Mouse (Mus musculus): ENCODE data around the gene Selenom. TPM values are rescaled to one million over a fixed set of nuclear protein-coding genes. Genes with fewer than 3 reads are reported as not detected.

The Selenom gene
- total and polyA plus RNA-seq, 3 experiments, result 4.1 to 33.0 (median 7.1) TPM

DNA sequence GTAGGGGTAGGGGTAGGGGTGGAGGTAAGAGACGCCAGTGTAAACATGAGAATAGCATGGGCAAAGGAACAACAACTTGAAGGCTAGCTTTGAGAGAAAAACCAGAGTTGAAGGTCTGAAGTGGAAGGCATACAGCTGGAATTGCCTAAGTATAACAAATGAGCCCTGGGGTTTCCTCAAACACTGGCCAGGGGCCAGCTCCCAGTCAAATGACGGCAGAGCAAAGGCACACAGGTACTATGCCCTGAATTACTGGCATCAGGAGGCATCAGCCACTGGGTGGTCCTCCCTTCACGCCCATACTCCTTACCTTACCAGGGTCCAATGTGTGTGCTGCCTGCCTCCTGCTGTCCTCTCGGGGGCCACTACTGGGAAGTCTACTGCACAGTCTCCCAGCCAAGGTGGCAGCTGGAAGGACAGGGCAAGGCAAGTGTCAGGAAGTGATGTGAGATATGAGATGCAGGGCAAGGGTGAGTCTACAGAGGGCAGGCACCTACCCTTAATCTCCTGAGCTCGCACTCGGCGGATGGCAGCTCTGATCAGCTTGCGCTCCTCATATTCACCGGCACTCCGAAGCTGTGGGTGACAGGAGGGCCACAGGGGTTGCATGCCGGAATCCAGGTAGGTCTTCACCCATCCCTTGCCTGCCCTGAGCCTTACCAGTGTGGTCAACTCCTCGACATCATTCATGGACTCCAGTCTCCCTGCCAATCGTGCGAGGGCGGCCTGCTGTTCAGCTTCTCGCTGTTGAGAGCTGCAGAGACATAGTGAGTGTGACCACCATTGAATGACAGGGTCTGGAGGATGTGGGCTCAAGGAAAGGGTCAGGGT, 17.8 kb downstream of the Selenom start:
- Histone ChIP-seq H3K4me3 (replicated peaks in 1 of 3; ENCODE audit: low read depth in 2 of 3, low read length in 2 of 3, poor library complexity in 1 of 3) (no peak overlapping the region), H3K27ac (ENCODE audit: insufficient read depth, low read depth) (no peak overlapping the region), H3K27me3 (replicated peaks) (no peaks in the 10 kb centered on the region), H3K4me2 (ENCODE audit: insufficient read depth, low read depth, poor library complexity, severe bottlenecking) (no peak overlapping the region), H3K9me3 (replicated peaks; ENCODE audit: low read length) (no peaks in the 10 kb centered on the region), H3K4me1 (ENCODE audit: control insufficient read depth in 1 of 2, insufficient read depth in 2 of 2) (peaks cover 6 to 43% of the 10 kb centered on the region in 2 experiments), H3K36me3 (replicated peaks in 1 of 2; ENCODE audit: control insufficient read depth in 1 of 2, insufficient read depth in 1 of 2, low read length in 1 of 2) (peaks cover 0 to 36% of the 10 kb centered on the region in 2 experiments), H3K9ac (ENCODE audit: insufficient read depth, low read depth) (no peak overlapping the region), H3K79me2 (replicated peaks; ENCODE audit: control insufficient read depth, extremely low read depth, insufficient read depth, poor library complexity, severe bottlenecking) (no peaks in the 10 kb centered on the region)
- TF ChIP-seq NRF1 (IDR thresholded peaks at IDR 0.05; ENCODE audit: low read depth, low read length) (no peak), JUN (IDR thresholded peaks at IDR 0.05; ENCODE audit: insufficient read depth, low read depth, low read length) (no peak), JUND (conservative IDR thresholded peaks at IDR 0.05; ENCODE audit: low read depth, low read length) (no peak), MYC (IDR thresholded peaks at IDR 0.05; ENCODE audit: low read depth, low read length) (no peak), MAFK (IDR thresholded peaks at IDR 0.05; ENCODE audit: insufficient replicate concordance, low read length) (no peak), ETS1 (conservative IDR thresholded peaks at IDR 0.05; ENCODE audit: low read depth, low read length) (no peak), USF1 (IDR thresholded peaks at IDR 0.05; ENCODE audit: low read depth, low read length) (no peak), ELF1 (IDR thresholded peaks at IDR 0.05; ENCODE audit: low read depth, low read length) (no peak), MXI1 (IDR thresholded peaks at IDR 0.05; ENCODE audit: low read depth, low read length) (no peak), PAX5 (IDR thresholded peaks at IDR 0.05; ENCODE audit: low read length) (no peak), CTCF (conservative IDR thresholded peaks at IDR 0.05 in 1 of 2, IDR thresholded peaks at IDR 0.05 in 1 of 2; ENCODE audit: low read depth in 2 of 2, low read length in 2 of 2) (no peak), MAZ (IDR thresholded peaks at IDR 0.05; ENCODE audit: low read depth, low read length) (no peak), NELFE (IDR thresholded peaks at IDR 0.05; ENCODE audit: low read depth, low read length) (no peak), IRF4 (IDR thresholded peaks at IDR 0.05; ENCODE audit: low read depth, low read length) (no peak)
- dilution Hi-C loops (cut with MboI; ENCODE audit: extremely low pct_ligation_motif_present, extremely low pct_unique_long_range_greater_than_20kb, low sequenced_read_pairs) (no loop called here), in situ Hi-C loops (cut with MboI; ENCODE audit: low pct_ligation_motif_present, low pct_unique_long_range_greater_than_20kb, low sequenced_read_pairs) (loop anchor here (25.0 kb wide), 1 partner anchor 380 kb away; the partner anchor contains the start of gene Slc35e4)
- DNase-seq (ENCODE audit: extremely low read depth), result no peak

DNA sequence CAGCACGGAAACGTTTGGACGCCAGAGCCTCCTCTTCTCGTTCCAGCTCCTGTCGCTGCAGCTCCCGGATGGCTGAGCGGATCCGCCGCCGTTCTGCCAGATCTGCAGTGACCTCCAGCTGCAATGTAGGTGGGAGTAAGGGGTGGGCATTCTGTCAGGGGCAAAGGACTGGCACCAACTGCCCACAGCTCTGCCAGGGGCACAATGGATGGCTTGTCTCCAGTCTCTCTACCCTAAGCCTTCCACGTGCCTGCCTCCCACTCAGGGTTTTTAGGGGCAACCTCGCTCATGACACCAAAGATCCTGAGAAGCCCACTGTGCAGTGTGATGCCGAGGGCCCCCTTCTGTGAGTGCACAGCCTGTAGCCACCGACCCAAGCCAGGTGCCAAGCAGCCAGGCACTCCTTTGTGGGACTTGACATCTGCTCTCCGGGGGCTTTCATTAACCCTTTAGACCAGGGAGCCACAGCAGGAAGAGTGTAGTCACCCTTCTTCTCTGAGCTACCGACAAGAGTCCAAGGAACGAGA, 19.0 kb downstream of the Selenom start:
- Histone ChIP-seq H3K36me3 (replicated peaks in 1 of 2; ENCODE audit: control insufficient read depth in 1 of 2, insufficient read depth in 1 of 2, low read length in 1 of 2) (peaks cover 0 to 34% of the 10 kb centered on the region in 2 experiments), H3K4me1 (ENCODE audit: control insufficient read depth in 1 of 2, insufficient read depth in 2 of 2) (peaks cover 6 to 52% of the 10 kb centered on the region in 2 experiments), H3K9me3 (replicated peaks; ENCODE audit: low read length) (no peaks in the 10 kb centered on the region), H3K9ac (ENCODE audit: insufficient read depth, low read depth) (no peak overlapping the region), H3K27me3 (replicated peaks) (no peaks in the 10 kb centered on the region), H3K79me2 (replicated peaks; ENCODE audit: control insufficient read depth, extremely low read depth, insufficient read depth, poor library complexity, severe bottlenecking) (no peaks in the 10 kb centered on the region), H3K4me2 (ENCODE audit: insufficient read depth, low read depth, poor library complexity, severe bottlenecking) (no peak overlapping the region), H3K4me3 (replicated peaks in 1 of 3; ENCODE audit: low read depth in 2 of 3, low read length in 2 of 3, poor library complexity in 1 of 3) (no peak overlapping the region), H3K27ac (ENCODE audit: insufficient read depth, low read depth) (no peak overlapping the region)
- in situ Hi-C loops (cut with MboI; ENCODE audit: low pct_ligation_motif_present, low pct_unique_long_range_greater_than_20kb, low sequenced_read_pairs) (loop anchor here (25.0 kb wide), 1 partner anchor 379 kb away; the partner anchor contains the start of gene Slc35e4), dilution Hi-C loops (cut with MboI; ENCODE audit: extremely low pct_ligation_motif_present, extremely low pct_unique_long_range_greater_than_20kb, low sequenced_read_pairs) (no loop called here)
- TF ChIP-seq MEF2A (IDR thresholded peaks at IDR 0.05; ENCODE audit: borderline replicate concordance, low read depth, low read length), result no peak
- no peak for TF ChIP-seq CHD1 (IDR thresholded peaks at IDR 0.05; ENCODE audit: low read depth, low read length)
- TF ChIP-seq TCF12 (IDR thresholded peaks at IDR 0.05; ENCODE audit: low read depth, low read length), result no peak
- no peak for TF ChIP-seq ZNF384 (IDR thresholded peaks at IDR 0.05; ENCODE audit: low read depth, low read length)
- TF ChIP-seq MYC (IDR thresholded peaks at IDR 0.05; ENCODE audit: low read depth, low read length), result no peak
- no peak for TF ChIP-seq TBP (conservative IDR thresholded peaks at IDR 0.05; ENCODE audit: low read depth, low read length)
- TF ChIP-seq SIN3A (IDR thresholded peaks at IDR 0.05; ENCODE audit: low read length), result no peak
- no peak for DNase-seq (ENCODE audit: extremely low read depth)

Data from CH12.LX (cell line).